Mouse (Mus musculus) B cell, adult 2 months (primary cell): Measurements from ENCODE around the gene Taf13.

Experiments used
- DNase-seq, 2 experiments: peaks; one replicate each; pipeline ENCODE4 v3.0.0; 2022

Taf13 gene

DNA sequence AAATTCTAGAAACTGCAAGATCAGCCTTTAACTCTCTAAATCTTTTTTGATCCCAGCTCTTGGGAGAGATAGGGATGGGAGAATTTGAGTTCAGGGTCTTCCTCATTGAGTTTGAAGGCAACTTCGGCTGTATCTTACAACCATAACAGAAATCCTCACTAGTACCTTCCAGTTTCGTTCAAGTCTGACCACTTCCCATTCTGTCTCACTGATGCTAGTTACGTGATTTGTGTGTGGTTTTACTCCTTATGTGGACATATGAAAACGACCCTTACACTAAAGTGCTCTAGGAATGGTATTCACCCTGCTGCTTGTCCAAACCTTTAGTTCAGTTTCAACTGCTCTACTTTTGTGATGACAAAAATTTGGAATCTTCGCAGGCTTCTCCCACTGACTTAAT is 2.5 kb downstream of the Taf13 start:
- DNase-seq = no peak

DNA sequence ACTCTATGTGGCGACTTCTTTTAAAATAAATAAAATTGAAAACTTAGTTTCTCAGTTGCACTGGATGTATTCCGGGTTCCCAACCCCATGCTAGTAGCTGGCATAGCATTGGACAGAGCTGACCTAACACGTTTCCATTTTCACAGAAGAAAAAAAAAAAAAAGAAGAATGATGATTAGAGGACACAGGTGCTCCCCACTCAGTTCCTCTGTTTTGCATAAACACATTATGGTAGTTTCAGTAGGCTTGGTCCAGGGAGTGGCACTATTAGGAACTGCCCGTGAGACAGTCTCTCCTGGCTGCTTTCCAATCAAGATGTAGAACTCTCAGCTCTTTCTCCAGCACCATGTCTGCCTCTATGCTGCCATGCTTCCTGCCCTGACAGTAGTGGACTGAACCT is 13.1 kb downstream of the Taf13 start:
- DNase-seq = no peak

DNA sequence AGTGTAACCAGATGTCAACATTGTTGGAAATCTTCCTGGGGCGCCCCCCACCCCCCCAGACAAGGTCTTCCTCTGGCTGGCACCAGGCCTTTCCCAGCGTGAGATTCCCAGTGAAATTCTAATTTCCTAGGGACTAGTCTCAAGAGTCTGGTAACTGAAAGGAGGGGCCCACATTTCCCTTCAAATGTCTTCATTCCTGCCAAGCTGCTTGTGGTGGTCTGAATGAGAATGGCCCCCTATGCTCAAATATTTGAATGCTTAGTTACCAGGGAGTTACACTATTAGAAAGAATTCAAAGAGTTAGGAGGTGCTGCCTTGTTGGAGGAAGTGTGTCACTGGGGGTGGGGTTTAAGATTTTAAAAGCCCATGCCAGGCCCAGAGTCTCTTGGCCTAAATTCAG is 16.9 kb downstream of the Taf13 start:
- no peak for DNase-seq

DNA sequence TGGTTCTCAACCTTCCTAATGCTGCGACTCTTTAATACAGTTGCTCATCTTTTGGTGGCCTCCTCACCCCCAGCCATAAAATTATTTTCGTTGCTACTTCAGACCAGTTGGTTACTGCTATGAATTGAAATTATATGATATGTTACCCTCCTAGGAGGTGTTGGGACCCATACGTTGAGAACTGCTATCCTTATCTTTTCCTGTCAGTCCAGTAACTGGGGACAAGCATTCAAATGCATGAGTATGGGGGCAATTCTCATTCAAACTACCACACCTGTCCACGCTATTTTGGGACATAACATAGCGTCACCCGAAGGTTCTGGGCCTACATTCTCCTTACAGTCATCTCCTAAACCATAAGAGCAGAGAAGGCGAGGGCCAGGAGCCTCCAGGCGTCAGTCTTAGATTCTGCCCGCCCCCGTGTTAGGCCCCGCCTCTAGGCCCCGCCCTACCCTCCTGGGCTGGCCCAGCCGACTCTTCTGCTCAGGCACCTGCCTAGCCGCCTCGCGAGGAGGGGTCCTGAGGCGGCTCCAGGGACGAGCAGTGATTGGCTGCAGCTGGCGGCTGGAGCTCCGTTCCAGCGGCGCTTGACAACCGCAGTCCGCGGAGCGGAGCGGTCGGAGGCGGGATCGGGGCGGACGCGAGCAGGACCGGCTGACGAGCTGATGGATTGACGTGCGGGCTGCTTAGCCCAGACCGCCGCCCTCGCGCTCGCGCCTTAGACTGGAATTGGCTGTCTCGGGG is 19.5 kb downstream of the Taf13 start, which contains the start of gene Wdr47:
TSS of gene Wdr47 (plus strand) at position 494 of the 744 bp plus-strand sequence.
- DNase-seq = peak; percentile 99

DNA sequence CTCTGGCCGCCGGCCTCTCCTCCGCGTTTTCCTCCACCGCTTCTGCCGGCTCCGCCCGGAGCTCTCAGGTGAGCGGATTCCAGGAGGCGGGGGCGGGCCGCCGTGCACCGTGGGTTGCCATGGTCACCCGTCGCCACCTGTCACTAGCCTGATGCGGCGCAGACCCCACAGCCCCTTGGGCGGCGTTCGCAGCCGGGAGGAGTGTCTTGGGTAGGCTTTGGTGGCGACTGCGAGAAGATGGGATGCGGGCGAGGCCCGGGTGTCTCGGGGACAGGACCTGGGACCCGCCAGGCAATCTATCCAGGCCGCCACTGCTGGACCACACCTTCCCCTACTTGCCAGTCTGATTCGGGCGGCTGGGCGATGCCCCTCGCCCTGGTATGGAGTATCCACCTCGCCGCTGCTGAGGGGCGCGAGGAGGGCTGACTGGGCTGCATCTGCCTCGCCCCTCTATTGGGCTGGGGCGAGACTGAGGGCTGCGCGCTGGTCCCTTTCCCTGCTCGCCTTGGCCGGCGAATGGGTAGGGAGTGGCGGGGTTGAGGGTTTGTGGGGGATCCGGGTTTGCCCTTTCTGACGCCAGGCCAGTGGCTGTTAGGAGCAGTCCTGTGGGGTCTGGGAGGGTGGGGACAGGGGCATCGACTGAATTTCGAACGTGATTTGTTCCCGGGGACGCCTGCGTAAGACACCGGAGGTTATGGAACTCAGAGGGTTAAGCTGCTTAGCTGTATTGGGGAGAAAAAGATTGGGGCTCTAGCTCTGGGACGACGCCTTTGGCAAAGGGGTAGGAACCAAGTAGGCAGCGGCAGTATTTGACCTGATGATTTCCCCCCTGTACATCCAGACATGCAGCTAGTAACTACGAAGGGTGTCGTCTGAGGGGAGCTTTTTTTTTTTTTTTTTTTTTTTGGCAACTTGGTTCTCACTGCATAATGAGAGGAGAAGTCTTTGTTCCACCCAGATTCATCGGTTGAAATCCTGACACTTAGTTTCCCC is 20.3 kb downstream of the Taf13 start:
- peak in 1 of 2 experiments; percentile 6 for DNase-seq

DNA sequence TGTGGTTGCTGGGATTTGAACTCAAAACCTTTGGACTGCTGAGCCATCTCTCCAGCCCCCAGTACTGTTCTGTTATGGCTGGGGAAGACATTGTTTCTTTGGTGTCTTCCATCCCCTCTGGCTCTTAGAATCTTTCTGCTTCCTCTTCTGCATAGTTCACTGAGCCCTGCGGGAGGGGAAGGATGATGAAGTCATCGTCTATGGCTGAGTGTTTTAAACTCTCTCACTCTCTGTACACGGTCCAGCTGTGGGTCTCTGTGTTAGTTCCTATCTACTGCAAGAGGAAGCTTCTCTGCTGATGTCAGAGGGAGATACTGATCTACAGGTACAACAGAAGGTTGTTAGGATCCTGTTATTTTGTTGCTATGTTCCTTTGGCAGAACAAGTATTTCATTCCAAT is 37.4 kb downstream of the Taf13 start:
- DNase-seq = peak; percentile 36 to 53
